Mouse (Mus musculus) liver, adult 2 months (tissue): Measurements from ENCODE around the gene Rhbdd3.

Experiments used
- CTCF ChIP-seq: fragments of 200-500 bp; IDR thresholded peaks from 2 replicates; pipeline ENCODE4 v1.5.1; 2011; ENCODE audit warnings: low read depth, low read length, control low read depth
- POLR2A ChIP-seq: fragments of 200-500 bp; IDR thresholded peaks from 2 replicates; pipeline ENCODE4 v1.6.1; 2011; ENCODE audit warnings: low read length, control low read depth; ENCODE audit not compliant: insufficient read depth; ENCODE audit errors: extremely low read depth

DNA sequence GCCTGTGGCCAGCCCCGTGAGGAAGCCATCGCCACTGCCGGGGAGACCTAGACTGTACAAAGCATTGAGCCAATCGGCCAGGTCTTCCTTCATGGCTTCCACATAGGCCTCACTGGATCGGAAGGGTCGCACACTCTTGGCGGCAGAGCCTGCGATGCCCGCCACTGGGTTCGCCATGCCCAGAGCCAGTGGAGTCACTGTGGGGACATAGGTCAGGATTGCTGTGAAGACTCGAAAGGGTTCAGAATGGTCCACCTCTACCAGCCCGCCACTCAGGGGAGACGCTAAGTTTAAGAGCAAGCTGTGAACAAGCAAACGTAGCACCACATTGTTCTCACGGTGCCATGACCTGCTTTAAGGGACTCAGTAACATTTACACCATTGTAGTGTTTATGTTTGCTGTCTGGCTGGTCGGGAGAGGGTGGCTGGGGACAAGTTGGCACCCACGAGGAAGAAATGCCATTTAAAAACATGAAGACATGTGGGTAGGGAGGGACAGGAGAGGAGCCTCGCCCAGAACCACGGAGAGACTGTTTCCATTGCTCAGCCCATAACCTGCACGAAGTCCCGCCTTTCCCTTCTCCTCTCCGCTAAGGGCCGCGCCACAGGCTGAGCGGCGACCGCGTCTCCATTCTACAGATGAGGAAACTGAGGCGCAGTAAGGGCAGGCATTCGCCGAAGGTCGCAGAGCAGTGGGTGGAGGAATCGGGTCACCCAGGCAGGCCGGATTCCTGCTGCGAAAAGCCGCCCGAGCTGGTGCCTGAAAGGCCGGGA is 34.3 kb upstream of the Rhbdd3 start:
- no peak for TF ChIP-seq POLR2A
- TF ChIP-seq CTCF, result no peak
